Mouse (Mus musculus) embryonic facial prominence, embryonic 10.5 days (tissue): Measurements from ENCODE around the gene Tex19.1. TPM values are rescaled to one million over a fixed set of nuclear protein-coding genes. Genes with fewer than 3 reads are reported as not detected.

ENCODE experiments used
- DNase-seq: peaks from one replicate; pipeline ENCODE4 v3.0.0-alpha.2; 2017; ENCODE audit warnings: low spot score
- H3K27ac ChIP-seq: fragments of 300-500 bp; sonication (generic); replicated peaks from 2 replicates; pipeline ENCODE4 v1.5.1; 2016; ENCODE audit warnings: mild to moderate bottlenecking
- H3K27me3 ChIP-seq: fragments of 300-500 bp; sonication (generic); replicated peaks from 2 replicates; pipeline ENCODE4 v1.6.1; 2016; ENCODE audit warnings: low read depth, mild to moderate bottlenecking; ENCODE audit not compliant: poor library complexity, severe bottlenecking
- H3K36me3 ChIP-seq: fragments of 300-500 bp; sonication (generic); replicated peaks from 2 replicates; pipeline ENCODE4 v1.6.1; 2016; ENCODE audit warnings: mild to moderate bottlenecking, moderate library complexity
- H3K4me1 ChIP-seq: fragments of 300-500 bp; sonication (generic); 2 replicates; pipeline ENCODE4 v1.6.1; 2016
- H3K4me3 ChIP-seq: fragments of 300-500 bp; sonication (generic); 2 replicates; pipeline ENCODE4 v1.5.1; 2016; ENCODE audit warnings: mild to moderate bottlenecking, moderate library complexity
- H3K9me3 ChIP-seq: fragments of 300-500 bp; sonication (generic); 2 replicates; pipeline ENCODE4 v1.6.1; 2016; ENCODE audit warnings: mild to moderate bottlenecking
- WGBS: fragments of 180-500 bp; shearing (Covaris S2); methylation state at CpG from one replicate; pipeline ENCODE4 v1.1.7; 2016; 5-methylcytosine and 5-hydroxymethylcytosine counted together
- polyA plus RNA-seq: library from polyadenylated mRNA; unstranded; fragments of >200 nt; fragmentation: Nextera tagmentation; extraction: Ambion mirVana; gene quantifications from 2 replicates; pipeline ENCODE4 v1.2.1, GENCODE M21; 2016

Tex19.1 gene
- polyA plus RNA-seq, 1 experiment from 2014 or later: not detected

DNA sequence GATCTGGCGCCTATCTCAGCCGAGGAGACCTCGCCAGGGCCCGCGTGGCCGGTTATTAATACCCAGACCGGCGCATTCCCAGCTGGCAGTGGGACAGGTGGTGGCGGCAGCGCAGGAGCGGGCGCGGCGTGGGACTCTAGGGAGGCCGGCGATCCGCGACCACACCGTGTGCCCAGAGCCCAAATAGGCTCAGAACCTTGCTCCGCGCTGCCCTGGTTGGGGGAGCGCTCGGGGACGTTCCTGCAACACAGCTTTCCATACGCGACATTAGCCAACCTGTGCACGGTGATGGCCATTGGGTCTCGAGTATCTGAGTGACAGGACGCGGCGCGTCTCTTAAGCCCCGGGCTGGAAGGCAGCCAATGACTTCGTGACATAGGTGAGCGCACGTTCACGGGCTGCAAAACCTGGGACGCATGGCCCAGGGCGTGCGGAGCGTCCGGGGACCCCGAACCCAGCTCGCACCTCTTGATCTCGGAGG is 10.5 kb downstream of the Tex19.1 start:
- Histone ChIP-seq H3K27ac (no peak overlapping the region; the same call in 1 of the 2 replicates), H3K27me3 (peaks cover 61% of the 10 kb centered on the region)
- WGBS: 2% methylated on average over 45 of the region's 45 CpGs

DNA sequence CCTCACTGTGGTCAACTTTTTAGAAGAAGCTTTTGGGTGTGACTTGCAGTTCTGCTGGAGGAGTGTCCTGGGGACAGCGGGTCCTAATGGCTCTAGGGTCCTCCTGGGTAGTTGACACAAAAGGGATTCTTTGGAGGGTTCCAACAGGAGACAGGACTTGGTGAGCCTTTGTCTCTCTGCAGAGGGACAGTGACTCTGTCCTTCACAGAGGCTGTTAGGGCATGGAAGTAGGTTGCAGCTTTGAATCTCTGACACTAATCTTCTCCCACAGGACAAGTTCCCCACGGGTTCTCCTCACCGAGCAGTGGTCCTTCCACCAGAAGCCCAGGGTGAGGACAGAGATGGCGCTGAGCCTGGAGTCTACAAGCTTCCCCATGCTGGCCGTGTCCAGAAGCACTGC is 14.0 kb downstream of the Tex19.1 start, which contains the start of gene Uts2r:
TSS of gene Uts2r (plus strand) at position 301 of the 400 bp plus-strand sequence.
- 89% methylated on average over 5 of the region's 5 CpGs for WGBS
- Histone ChIP-seq H3K4me3 (no peak within 1 kb of the TSS), H3K4me1 (peaks cover 23% of the 10 kb centered on the region), H3K27me3 (peaks cover 46% of the 10 kb centered on the region), H3K36me3 (no peaks in the 10 kb centered on the region), H3K9me3 (no peaks in the 10 kb centered on the region), H3K27ac (peak within 1 kb of the TSS; percentile 21; the same call in 1 of the 2 replicates)
- DNase-seq: no peak

More for the DNA sequence above, 10.5 kb downstream of the Tex19.1 start:
- H3K9me3 ChIP-seq: no peaks in the 10 kb centered on the region
- peaks cover 15% of the 10 kb centered on the region for H3K4me1 ChIP-seq
- H3K4me3 ChIP-seq: peak overlapping the region; percentile 57
- H3K36me3 ChIP-seq: no peaks in the 10 kb centered on the region
- peak; percentile 44 for DNase-seq

DNA sequence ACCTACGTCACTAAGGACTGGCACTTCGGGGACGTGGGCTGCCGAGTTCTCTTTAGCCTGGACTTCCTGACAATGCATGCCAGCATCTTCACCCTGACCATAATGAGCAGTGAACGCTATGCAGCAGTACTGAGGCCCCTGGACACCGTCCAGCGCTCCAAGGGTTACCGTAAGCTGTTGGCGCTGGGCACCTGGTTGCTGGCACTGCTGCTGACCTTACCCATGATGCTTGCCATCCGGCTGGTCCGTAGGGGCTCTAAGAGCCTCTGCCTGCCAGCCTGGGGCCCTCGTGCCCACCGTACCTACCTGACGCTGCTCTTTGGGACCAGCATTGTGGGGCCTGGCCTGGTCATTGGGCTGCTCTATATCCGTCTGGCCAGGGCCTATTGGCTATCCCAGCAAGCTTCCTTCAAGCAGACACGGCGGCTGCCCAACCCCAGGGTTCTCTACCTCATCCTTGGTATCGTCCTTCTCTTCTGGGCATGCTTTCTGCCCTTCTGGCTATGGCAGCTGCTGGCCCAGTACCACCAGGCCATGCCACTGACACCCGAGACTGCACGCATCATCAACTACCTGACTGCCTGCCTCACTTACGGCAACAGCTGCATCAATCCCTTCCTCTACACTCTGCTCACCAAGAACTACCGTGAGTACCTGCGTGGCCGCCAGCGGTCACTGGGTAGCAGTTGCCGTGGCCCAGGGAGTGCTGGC is 14.8 kb downstream of the Tex19.1 start:
- Histone ChIP-seq H3K27me3 (peaks cover 38% of the 10 kb centered on the region), H3K4me3 (no peak overlapping the region), H3K36me3 (no peaks in the 10 kb centered on the region), H3K9me3 (no peaks in the 10 kb centered on the region), H3K27ac (peak overlapping the region; percentile 21; the same call in 1 of the 2 replicates), H3K4me1 (peaks cover 23% of the 10 kb centered on the region)
- no peak for DNase-seq
- WGBS: 91% methylated on average over 26 of the region's 26 CpGs

DNA sequence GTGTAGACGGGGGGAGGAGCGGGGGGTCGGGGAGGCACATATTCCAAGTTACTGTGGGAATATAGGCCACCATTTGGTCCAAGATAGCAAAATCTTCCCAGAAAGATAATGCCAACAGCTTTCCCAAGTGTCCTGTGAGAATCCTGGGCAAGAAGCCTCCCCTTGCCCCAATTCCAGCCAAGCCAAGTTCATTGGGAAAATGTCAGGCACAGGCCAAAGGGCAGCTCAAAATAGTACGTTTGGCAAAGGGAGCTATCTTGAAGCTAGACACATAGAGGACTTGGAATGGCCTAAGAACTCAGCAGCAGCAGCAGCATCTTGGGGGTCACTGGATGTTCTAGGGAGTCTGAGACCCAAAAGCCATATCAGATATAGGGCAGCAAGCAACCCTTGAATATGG is 17.8 kb downstream of the Tex19.1 start:
- H3K36me3 ChIP-seq: no peaks in the 10 kb centered on the region
- H3K27ac ChIP-seq: no peak overlapping the region
- H3K4me1 ChIP-seq: peaks cover 13% of the 10 kb centered on the region
- no peaks in the 10 kb centered on the region for H3K9me3 ChIP-seq
- H3K4me3 ChIP-seq: no peak overlapping the region
- peaks cover 9% of the 10 kb centered on the region; the same call in 1 of the 2 replicates for H3K27me3 ChIP-seq
- DNase-seq: no peak
- 88% methylated on average over 4 of the region's 4 CpGs for WGBS

DNA sequence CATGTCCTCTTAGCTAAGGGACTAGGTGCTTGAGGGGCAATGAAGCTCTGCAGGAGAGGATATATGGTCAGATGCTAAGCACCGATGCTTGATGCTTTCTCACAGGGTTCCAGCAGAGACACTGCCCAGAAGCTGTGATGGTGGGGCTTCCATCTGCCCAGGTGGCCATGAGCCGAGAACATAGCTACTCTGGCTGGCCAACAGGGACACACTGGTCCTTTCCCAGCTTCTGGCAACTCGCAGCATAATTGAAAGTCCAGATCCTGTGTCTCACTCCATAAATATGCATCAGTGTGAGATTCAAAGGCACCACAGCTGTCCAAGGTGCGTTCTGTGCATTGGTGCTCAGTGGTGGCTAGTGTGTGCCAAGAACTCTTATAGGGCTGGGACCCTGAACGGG is 27.3 kb downstream of the Tex19.1 start:
- no peaks in the 10 kb centered on the region for H3K36me3 ChIP-seq
- H3K4me1 ChIP-seq: peaks cover 32% of the 10 kb centered on the region
- no peak overlapping the region for H3K4me3 ChIP-seq
- no peaks in the 10 kb centered on the region for H3K9me3 ChIP-seq
- WGBS: 86% methylated on average over 5 of the region's 5 CpGs
- no peak overlapping the region for H3K27ac ChIP-seq
- no peak for DNase-seq
- H3K27me3 ChIP-seq: no peaks in the 10 kb centered on the region

DNA sequence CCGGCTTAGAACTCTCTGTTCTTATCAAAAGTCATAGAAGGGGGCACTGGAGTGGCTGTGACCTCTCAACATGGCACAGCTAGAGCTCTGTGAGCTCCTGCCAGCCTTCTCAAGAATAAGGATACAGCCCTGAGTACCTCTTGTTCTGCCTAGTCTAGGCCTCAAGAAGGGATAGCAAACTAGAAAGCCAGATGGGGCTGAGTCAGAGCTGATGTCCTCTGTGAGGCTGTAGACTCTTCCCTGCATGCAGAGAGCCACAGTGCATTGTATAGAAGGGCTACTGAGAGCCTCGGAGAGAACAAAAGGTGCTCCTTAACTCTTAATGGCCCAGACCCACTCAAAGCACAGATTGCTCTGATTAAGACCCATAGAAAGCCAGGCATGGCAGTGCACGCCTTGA is 28.3 kb downstream of the Tex19.1 start:
- 50% methylated on average over 3 of the region's 3 CpGs for WGBS
- no peak for DNase-seq
- Histone ChIP-seq H3K27ac (no peak overlapping the region), H3K36me3 (peaks cover 3% of the 10 kb centered on the region; the same call in 1 of the 2 replicates), H3K4me1 (peaks cover 32% of the 10 kb centered on the region), H3K27me3 (no peaks in the 10 kb centered on the region), H3K9me3 (no peaks in the 10 kb centered on the region), H3K4me3 (no peak overlapping the region)

DNA sequence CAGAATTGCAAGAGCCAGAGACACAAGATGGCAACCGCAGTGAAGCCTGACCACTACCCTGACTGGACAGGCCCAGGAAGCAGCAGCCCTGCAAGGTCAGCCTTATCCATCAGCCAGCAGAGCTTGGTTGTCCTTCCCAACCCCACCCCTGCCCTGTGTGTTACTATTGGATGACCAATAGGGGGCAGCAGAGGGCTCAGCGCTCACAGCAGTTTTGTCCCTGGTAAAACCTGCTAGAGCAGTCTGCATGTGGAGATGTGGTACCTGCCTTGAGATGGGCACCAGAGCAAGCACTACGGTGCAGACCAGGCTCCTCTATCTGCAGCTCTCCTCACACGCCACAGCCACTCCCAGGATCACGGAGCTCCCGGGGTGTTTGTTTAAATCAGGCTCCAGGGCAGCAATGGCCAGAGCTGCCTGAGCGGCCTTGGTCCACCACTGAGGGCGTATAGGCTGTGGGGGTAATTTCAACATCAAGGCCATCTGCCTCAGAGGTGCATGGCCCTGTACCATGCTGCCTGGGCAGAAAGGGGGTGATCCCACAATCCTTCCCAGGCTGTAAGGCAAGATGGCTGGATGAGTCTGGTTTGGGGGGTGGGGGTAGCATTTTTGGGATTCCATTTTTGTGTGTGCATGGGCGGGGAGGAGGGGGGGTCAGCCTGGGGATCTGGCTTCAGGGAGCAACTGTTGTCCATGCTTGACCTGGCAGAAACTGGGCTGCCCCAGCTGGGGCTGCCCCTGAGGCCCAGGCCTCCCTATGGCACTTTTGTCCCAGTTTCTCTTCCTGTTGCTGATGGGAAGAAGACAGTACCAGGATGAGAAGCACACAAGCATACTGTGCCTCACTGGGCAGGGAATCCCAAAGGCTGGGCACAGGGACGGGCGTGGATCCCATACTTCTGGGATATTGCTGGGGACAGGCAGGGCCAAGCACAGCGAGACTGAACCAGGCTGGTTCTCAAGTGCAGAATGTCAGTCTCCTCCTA is 30.6 kb downstream of the Tex19.1 start:
- Histone ChIP-seq H3K27me3 (no peaks in the 10 kb centered on the region), H3K27ac (peak overlapping the region; percentile 1), H3K4me3 (no peak overlapping the region), H3K4me1 (peaks cover 30% of the 10 kb centered on the region), H3K9me3 (no peaks in the 10 kb centered on the region), H3K36me3 (peaks cover 8% of the 10 kb centered on the region)
- WGBS: 53% methylated on average over 12 of the region's 12 CpGs
- peak; percentile 71 for DNase-seq

DNA sequence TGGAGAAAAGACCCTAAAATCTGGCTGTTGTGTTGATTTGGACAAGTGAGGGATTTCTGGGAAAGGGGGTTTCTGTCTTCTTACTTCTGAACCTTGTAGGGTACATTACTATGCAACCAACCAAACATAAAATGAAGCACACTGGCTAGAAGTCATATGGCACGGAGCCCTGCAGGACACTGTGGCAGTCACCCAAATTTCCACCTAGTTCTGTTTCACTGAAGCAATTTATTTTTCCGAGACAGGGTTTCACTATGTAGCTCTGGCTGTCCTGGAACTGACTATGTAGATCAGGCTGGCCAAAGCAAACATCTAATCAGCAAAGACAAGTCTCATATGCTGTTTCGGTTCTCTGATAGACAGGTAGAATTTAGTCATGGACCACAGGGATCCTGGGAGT is 43.7 kb downstream of the Tex19.1 start:
- Histone ChIP-seq H3K9me3 (no peaks in the 10 kb centered on the region), H3K36me3 (peaks cover 4% of the 10 kb centered on the region; the same call in 1 of the 2 replicates), H3K27me3 (no peaks in the 10 kb centered on the region), H3K4me1 (no peaks in the 10 kb centered on the region), H3K4me3 (no peak overlapping the region), H3K27ac (no peak overlapping the region)
- 87% methylated on average over 3 of the region's 3 CpGs for WGBS
- no peak for DNase-seq

DNA sequence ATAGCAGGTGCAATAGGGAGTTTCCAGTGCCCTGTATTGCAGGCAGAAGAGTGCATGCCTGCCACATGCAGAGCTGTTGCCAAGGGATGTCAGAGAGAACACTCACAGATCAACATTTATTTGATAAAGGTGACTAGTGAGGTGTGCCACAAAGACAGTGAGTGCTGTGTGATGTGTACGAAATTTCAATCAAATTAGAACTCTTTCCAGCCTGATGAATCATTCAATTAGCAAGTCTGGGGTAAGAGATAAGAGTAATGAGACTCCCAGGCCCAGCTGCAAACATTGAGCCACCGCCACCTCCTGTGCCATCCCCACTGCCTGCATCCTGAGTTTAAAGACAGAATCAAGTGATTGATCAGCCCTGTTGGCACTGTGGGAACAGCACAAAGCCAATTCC is 46.8 kb downstream of the Tex19.1 start:
- DNase-seq: no peak
- H3K4me1 ChIP-seq: no peaks in the 10 kb centered on the region
- H3K9me3 ChIP-seq: no peaks in the 10 kb centered on the region
- H3K27me3 ChIP-seq: no peaks in the 10 kb centered on the region
- H3K27ac ChIP-seq: no peak overlapping the region
- no peak overlapping the region for H3K4me3 ChIP-seq
- H3K36me3 ChIP-seq: peaks cover 8% of the 10 kb centered on the region; the same call in 1 of the 2 replicates
- WGBS: 75% methylated on average over 2 of the region's 2 CpGs

DNA sequence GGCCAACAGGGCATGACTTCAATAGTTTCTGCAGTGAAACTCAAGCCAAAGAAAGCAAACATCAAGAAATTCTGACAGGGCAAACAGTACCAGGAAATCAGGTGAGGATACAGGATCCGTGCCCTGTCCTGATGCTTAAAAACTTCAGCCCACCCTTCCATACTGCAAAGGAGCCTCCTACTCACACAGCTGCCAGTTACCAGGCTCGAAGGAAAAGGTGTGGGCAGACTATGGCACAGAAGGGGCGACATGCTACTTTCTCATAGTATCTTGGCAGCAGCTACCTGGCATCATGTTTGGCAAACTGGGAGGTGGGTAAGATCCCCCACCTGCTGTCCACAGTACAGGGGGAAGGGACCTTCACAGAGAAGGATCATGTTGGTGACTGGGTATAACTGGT is 47.5 kb downstream of the Tex19.1 start:
- no peaks in the 10 kb centered on the region for H3K9me3 ChIP-seq
- H3K27ac ChIP-seq: no peak overlapping the region
- H3K27me3 ChIP-seq: no peaks in the 10 kb centered on the region
- 79% methylated on average over 3 of the region's 3 CpGs for WGBS
- H3K4me3 ChIP-seq: no peak overlapping the region
- no peak for DNase-seq
- H3K4me1 ChIP-seq: no peaks in the 10 kb centered on the region
- H3K36me3 ChIP-seq: peaks cover 8% of the 10 kb centered on the region; the same call in 1 of the 2 replicates
